ENCODE assay signal across 8 mouse cellular contexts in genomic region chr7:118994231-118994842, GRCm38 (mm10). TPM values are rescaled to one million over a fixed set of nuclear protein-coding genes. Genes with fewer than 3 reads are reported as not detected.
DNase-seq lines count a peak whose midpoint lies in the region; ATAC-seq lines count a peak whose summit lies in the region.

No protein-coding gene starts in this region.

- peak overlapping the region; percentile 86 for H3K27ac ChIP-seq in heart, embryonic 10.5 days
- H3K27ac ChIP-seq in neural tube, embryonic 11.5 days (ENCODE audit: low read depth, low read length) = peak overlapping the region; percentile 67; the same call in 1 of the 2 replicates

- H3K4me1 ChIP-seq in megakaryocyte, embryonic 14.5 days = peaks cover 30% of the 10 kb centered on the region
- peaks cover 44% of the 10 kb centered on the region for H3K4me1 ChIP-seq in heart, embryonic 10.5 days
- H3K4me1 ChIP-seq in neural tube, embryonic 11.5 days (ENCODE audit: control insufficient read depth, insufficient read depth, low read length) = peaks cover 33% of the 10 kb centered on the region

- 0 out of 2 replicates have a peak, but pooled peaks cover 3% of the 10 kb centered on the region for H3K9me3 ChIP-seq in megakaryocyte, embryonic 14.5 days
- no peaks in the 10 kb centered on the region for H3K9me3 ChIP-seq in heart, embryonic 10.5 days
- no peaks in the 10 kb centered on the region for H3K9me3 ChIP-seq in neural tube, embryonic 11.5 days (ENCODE audit: control insufficient read depth, low read length)

- peak overlapping the region; percentile 88 for H3K4me3 ChIP-seq in megakaryocyte, embryonic 14.5 days (replicated peaks)
- H3K4me3 ChIP-seq in heart, embryonic 10.5 days = peak overlapping the region; percentile 68
- peak overlapping the region; percentile 67 for H3K4me3 ChIP-seq in neural tube, embryonic 11.5 days (ENCODE audit: low read depth, low read length)

- DNase-seq in cerebellum, postnatal 36 days = peak; percentile 40 to 47
- peak; percentile 79 for DNase-seq in heart, embryonic 10.5 days (ENCODE audit: low spot score)
- peak; percentile 34 for DNase-seq in kidney, postnatal 10 days
- DNase-seq in neural tube, embryonic 11.5 days (ENCODE audit: low spot score) = peak; percentile 57
- no peak for DNase-seq in right cerebral cortex, postnatal 14 days

- WGBS in heart, embryonic 10.5 days = 1% methylated on average over 21 of the region's 21 CpGs
- WGBS in neural tube, embryonic 11.5 days = 1% methylated on average over 21 of the region's 21 CpGs

- no peak for ATAC-seq in megakaryocyte, adult 5-6 weeks (ENCODE audit: poor library complexity, severe bottlenecking)
- ATAC-seq in neural tube, embryonic 11.5 days (ENCODE audit: insufficient read depth, low FRiP score, low TSS enrichment) = peak; percentile 14
- no peak for ATAC-seq in CD4-positive, CD25-positive, alpha-beta regulatory T cell, adult 4 months

- H3K4me2 ChIP-seq in neural tube, embryonic 11.5 days (ENCODE audit: low read depth) = peak overlapping the region; percentile 73

- H3K27me3 ChIP-seq in megakaryocyte, embryonic 14.5 days (replicated peaks) = peaks cover 76% of the 10 kb centered on the region
- H3K27me3 ChIP-seq in heart, embryonic 10.5 days (ENCODE audit: insufficient read depth, poor library complexity, severe bottlenecking) = peaks cover 35% of the 10 kb centered on the region; the same call in 1 of the 2 replicates
- H3K27me3 ChIP-seq in neural tube, embryonic 11.5 days (ENCODE audit: control insufficient read depth, insufficient read depth, low read length) = no peaks in the 10 kb centered on the region

- H3K36me3 ChIP-seq in megakaryocyte, embryonic 14.5 days (replicated peaks; ENCODE audit: low read length) = no peaks in the 10 kb centered on the region
- no peaks in the 10 kb centered on the region for H3K36me3 ChIP-seq in heart, embryonic 10.5 days
- H3K36me3 ChIP-seq in neural tube, embryonic 11.5 days (ENCODE audit: control insufficient read depth, insufficient read depth, low read length) = no peaks in the 10 kb centered on the region

- peak overlapping the region; percentile 77 for H3K9ac ChIP-seq in neural tube, embryonic 11.5 days (ENCODE audit: low read length)

RNA-seq across cellular contexts. Expression of gene Gprc5b, which starts 0.7 kb away (rescaled TPM):
- 0.04 TPM in 1 of 2 replicates, not detected in the other for polyA plus RNA-seq in megakaryocyte, embryonic 14.5 days (2012; ENCODE audit: insufficient read depth, low replicate concordance)
- total RNA-seq in megakaryocyte, adult 5-6 weeks (2015) = 0.04 and 0.32 TPM in 2 replicates
- total RNA-seq in megakaryocyte, adult 5-6 weeks (2017) = 0.12 TPM in 1 of 2 replicates, not detected in the other
- polyA plus RNA-seq in heart, embryonic 10.5 days (2016; fragmentation: Nextera tagmentation; extraction: Ambion mirVana) = 2.8 and 3.0 TPM in 2 replicates
- polyA plus RNA-seq in neural tube, embryonic 11.5 days (2014; fragmentation: Nextera tagmentation; extraction: Ambion mirVana) = 17.8 and 19.6 TPM in 2 replicates
- 1 to 10 TPM in 1 of 2 experiments, under 1 TPM in 1; 0.98 to 1.0 TPM for polyA plus RNA-seq in CD4-positive, CD25-positive, alpha-beta regulatory T cell, adult 4 months (2017; shearing (Covaris generic))
